Mouse (Mus musculus) gastrocnemius, adult 2 months (tissue): Measurements from ENCODE around the gene Grasp. TPM values are rescaled to one million over a fixed set of nuclear protein-coding genes. Genes with fewer than 3 reads are reported as not detected.

Experiments
- DNase-seq: peaks from one replicate; pipeline ENCODE4 v3.0.0; 2022
- H3K27ac ChIP-seq: fragments of 200-600 bp; 2 replicates; pipeline ENCODE4 v1.8.1; 2022; ENCODE audit warnings: mild to moderate bottlenecking
- H3K4me3 ChIP-seq: fragments of 200-600 bp; 2 replicates; pipeline ENCODE4 v1.8.1; 2022; ENCODE audit warnings: mild to moderate bottlenecking, moderate library complexity
- CTCF ChIP-seq: fragments of 200-600 bp; IDR thresholded peaks from 2 replicates; pipeline ENCODE4 v1.8.1; 2022; ENCODE audit warnings: antibody characterized with exemption, mild to moderate bottlenecking, moderate library complexity
- intact Hi-C: fragments of 180-260 bp; cut with DNase I; formaldehyde crosslinking; loops from one replicate; pipeline ENCODE4 v1.15.1; 2025
- total RNA-seq, 2 experiments: library from RNA; stranded (reverse); gene quantifications; 2 replicates each; pipeline ENCODE4 v1.2.3; 2021

Grasp gene
- total RNA-seq, 2 experiments from 2014 or later, result 5.8 to 5.9 TPM

DNA sequence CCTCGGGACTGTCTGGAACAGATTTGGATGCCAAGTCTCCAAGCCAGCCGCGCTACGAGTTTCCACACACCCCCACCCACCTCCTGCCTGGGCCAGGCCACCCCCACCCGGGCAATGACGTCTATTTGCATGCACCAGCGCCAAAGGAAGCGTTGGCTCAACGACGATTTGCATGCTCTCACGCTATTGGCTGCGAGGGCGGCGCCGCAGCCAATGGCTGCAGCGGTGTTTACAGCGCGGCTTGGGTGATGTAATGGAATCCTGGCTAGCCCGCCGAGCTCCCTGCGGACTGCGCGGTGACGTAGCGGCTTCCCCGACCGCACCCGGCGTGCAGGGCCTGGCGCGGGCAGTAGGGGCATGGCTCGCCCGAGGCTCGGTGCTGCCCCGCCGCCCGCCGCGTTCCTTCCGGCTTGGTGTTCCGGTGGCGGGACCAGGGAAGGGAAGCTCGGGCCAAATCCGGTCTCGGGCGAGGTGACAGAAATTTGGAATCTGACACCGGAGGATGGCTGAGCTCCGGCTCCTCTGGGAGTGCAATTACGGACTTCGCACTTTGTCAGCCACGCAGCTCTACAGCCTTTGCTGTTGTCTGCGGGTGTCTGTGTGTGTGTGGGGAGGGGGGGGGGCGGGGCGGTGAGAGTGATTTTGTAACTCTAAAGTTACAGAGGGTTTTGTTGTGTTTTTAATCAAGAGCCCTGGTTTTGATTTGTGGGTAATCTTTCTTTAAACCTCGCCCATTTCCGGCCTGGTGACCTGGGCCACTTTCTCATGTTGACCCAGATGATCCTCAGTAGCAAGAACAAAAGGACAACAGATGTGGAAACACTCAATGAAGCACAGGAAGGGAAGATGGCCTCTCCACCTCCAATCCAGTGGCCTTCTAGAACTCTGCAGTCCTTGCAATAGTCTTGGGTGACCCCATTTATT is 22.5 kb downstream of the Grasp start:
- H3K4me3 ChIP-seq, result peak overlapping the region; percentile 70
- TF ChIP-seq CTCF, result peak; percentile 52
- peak; percentile 98 for DNase-seq
- intact Hi-C loops, result no loop called here
- peak overlapping the region; percentile 98 for H3K27ac ChIP-seq

- TF ChIP-seq CTCF, result no peak
- intact Hi-C loops, result no loop called here
- H3K4me3 ChIP-seq, result peak overlapping the region; percentile 25; the same call in 1 of the 2 replicates
- DNase-seq, result no peak
- peak overlapping the region; percentile 98 for H3K27ac ChIP-seq
These were observed 23.1 kb downstream of the Grasp start for GRCm38 (mm10) chr15:101247155-101247498.

GRCm38 (mm10) chr15:101248029-101248710 is 24.2 kb downstream of the Grasp start:
- Histone ChIP-seq H3K4me3 (no peak overlapping the region), H3K27ac (peak overlapping the region; percentile 98)
- DNase-seq, result peak; percentile 73
- intact Hi-C loops, result no loop called here
- no peak for TF ChIP-seq CTCF

GRCm38 (mm10) chr15:101250220-101250800 is 26.3 kb downstream of the Grasp start:
- DNase-seq, result no peak
- Histone ChIP-seq H3K4me3 (no peak overlapping the region), H3K27ac (peak overlapping the region; percentile 40; the same call in 1 of the 2 replicates)
- TF ChIP-seq CTCF, result no peak
- intact Hi-C loops, result no loop called here

DNA sequence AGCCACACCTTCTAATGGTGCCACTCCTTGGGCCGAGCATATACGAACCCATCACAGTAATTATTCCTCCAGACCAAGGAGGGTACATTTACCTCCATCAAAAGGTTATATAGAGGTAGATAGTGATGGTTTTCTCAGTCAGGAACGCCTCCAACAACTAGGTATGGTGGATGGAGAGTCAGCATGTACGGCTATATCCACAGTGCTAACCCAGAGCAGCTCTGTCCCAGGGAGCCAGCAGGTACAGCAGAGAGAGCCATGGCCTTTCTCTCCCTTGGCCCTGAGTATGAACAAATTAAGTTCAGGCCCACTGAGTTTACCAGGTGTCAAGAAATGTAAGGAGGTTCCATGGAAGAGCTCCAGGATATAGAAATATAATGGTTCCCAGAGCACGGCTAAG is 27.9 kb downstream of the Grasp start:
- peak overlapping the region; percentile 95; the same call in 1 of the 2 replicates for H3K27ac ChIP-seq
- DNase-seq, result no peak
- intact Hi-C loops, result no loop called here
- TF ChIP-seq CTCF, result no peak
- no peak overlapping the region for H3K4me3 ChIP-seq

- intact Hi-C loops, result no loop called here
- DNase-seq, result peak; percentile 12
- no peak overlapping the region for H3K4me3 ChIP-seq
- peak overlapping the region; percentile 95 for H3K27ac ChIP-seq
- TF ChIP-seq CTCF, result no peak
These were observed 28.6 kb downstream of the Grasp start for GRCm38 (mm10) chr15:101252614-101253013.

- no peak for TF ChIP-seq CTCF
- intact Hi-C loops, result no loop called here
- DNase-seq, result no peak
- Histone ChIP-seq H3K27ac (peak overlapping the region; percentile 95), H3K4me3 (peak overlapping the region; percentile 88)
These were observed 29.5 kb downstream of the Grasp start for GRCm38 (mm10) chr15:101253563-101253885.

- Histone ChIP-seq H3K27ac (peak within 1 kb of the TSS; percentile 95), H3K4me3 (peak within 1 kb of the TSS; percentile 88)
- intact Hi-C loops, result no loop called here
- DNase-seq, result peak; percentile 94
- TF ChIP-seq CTCF, result no peak
These were observed 30.2 kb downstream of the Grasp start, which contains the start of gene Nr4a1 for GRCm38 (mm10) chr15:101253886-101254795. Gene Nr4a1 (plus strand): TSS chr15:101254269.

DNA sequence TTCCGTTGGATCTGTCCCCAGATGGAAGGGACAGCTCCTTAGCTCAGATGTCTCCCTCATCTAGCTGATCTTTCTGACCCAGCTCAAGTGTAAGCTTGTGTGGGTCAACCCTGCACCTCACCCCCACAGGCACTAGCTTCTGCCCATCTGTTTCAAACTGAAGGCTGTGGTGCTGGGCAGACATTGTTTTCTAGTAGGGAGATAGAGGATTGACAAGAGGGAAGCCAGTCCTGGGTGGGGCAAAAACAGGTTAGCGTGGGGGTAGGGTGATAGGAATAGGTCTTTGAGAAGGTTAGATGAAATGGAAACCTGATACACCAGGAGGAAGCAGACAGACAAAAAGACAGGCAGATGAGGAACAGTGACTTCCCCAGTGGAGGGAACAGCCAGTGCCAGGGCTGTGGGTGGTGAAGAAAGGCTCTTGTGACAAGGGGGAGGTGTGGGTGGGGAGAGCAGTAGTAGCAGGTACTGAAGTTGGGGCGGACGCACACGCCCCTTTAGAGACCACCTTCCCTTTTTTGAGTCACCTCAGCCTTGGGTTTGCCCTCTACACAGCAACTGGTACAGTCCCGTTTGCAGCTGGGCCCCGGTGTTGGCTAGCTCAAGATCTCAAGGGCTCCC is 32.0 kb downstream of the Grasp start:
- no peak for TF ChIP-seq CTCF
- Histone ChIP-seq H3K4me3 (0 out of 2 replicates have a peak overlapping the region, but pooled peaks have one; percentile 11), H3K27ac (peak overlapping the region; percentile 95)
- intact Hi-C loops, result no loop called here
- peak; percentile 42 for DNase-seq

DNA sequence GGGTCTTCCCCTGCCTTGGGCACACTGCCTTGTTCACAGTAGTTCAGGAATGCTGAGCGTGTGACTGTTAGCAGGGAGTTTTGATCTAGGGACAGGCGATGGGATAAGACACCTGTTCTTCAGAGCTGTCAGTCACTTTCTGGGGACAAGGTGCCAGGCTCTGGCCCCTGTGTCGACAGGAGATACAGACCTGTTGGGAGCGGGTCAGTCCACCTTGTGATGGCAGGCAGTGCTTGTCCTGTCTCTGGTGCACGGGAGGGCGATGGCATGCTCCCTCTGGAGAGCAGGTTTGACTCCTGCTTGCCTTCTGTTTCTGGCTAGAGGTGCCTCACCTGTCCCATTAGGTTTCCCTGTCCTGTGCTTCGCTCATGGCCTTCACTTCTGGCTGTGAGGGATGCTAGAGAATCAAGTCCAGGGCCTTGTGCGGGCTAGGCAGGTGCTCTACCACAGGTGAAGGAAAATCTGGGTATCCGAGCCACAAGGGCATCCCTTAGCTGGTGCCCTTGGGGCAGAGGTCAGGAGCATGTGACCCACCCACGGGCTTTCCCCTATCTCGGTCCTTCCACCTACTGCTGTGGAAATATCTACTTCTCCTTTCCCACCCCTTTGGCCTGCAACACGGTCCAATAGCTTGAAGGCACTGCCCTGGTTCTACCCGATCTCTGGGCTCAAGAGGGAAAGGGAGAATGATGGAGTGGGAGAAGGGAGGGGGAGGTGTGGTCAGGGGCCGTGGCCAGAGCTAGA is 32.6 kb downstream of the Grasp start:
- H3K27ac ChIP-seq, result peak overlapping the region; percentile 95
- intact Hi-C loops, result no loop called here

GRCm38 (mm10) chr15:101258420-101258819 is 34.4 kb downstream of the Grasp start:
- no peak overlapping the region for H3K4me3 ChIP-seq
- intact Hi-C loops, result no loop called here
- H3K27ac ChIP-seq, result peak overlapping the region; percentile 95
- TF ChIP-seq CTCF, result no peak
- DNase-seq, result peak; percentile 28

More for the DNA sequence above, 32.6 kb downstream of the Grasp start:
- no peak overlapping the region for H3K4me3 ChIP-seq
- TF ChIP-seq CTCF, result no peak
- DNase-seq, result peak; percentile 13
